Mouse (Mus musculus) brain, embryonic 14.5 days (tissue): Measurements from ENCODE around the gene Bhlhe41. TPM values are rescaled to one million over a fixed set of nuclear protein-coding genes. Genes with fewer than 3 reads are reported as not detected.

Experiments used
- DNase-seq: peaks from one replicate; pipeline ENCODE4 v3.0.0-alpha.2; 2011; ENCODE audit warnings: low read depth
- CTCF ChIP-seq: fragments of 200-500 bp; IDR thresholded peaks from 2 replicates; pipeline ENCODE4 v1.5.1; 2012; ENCODE audit warnings: inconsistent platforms, mild to moderate bottlenecking, moderate library complexity, borderline replicate concordance; ENCODE audit not compliant: insufficient read depth, insufficient read length; ENCODE audit errors: extremely low read depth
- POLR2A ChIP-seq: fragments of 200-500 bp; IDR thresholded peaks from 2 replicates; pipeline ENCODE4 v1.6.1; 2012; ENCODE audit warnings: mild to moderate bottlenecking, inconsistent platforms, borderline replicate concordance; ENCODE audit not compliant: poor library complexity, insufficient read depth, insufficient read length, severe bottlenecking; ENCODE audit errors: extremely low read depth
- polyA plus RNA-seq: library from polyadenylated mRNA; depleted of rRNA; stranded (reverse); fragments of >200 nt; gene quantifications from 2 replicates; pipeline ENCODE4 v1.2.3, GENCODE M21; 2012; rRNA removed

The Bhlhe41 gene
- polyA plus RNA-seq, 1 experiment, result 3.1 TPM

- DNase-seq, result no peak
- TF ChIP-seq CTCF (no peak), POLR2A (no peak)
Measured at GRCm38 (mm10) chr6:145826305-145826704, 39.1 kb downstream of the Bhlhe41 start.

GRCm38 (mm10) chr6:145823588-145824234 lies 41.6 kb downstream of the Bhlhe41 start:
- peak; percentile 77 for DNase-seq
- TF ChIP-seq CTCF, result peak; percentile 67; the same call in 1 of the 2 replicates
- TF ChIP-seq POLR2A, result no peak

- no peak for TF ChIP-seq POLR2A
- TF ChIP-seq CTCF, result no peak
- DNase-seq, result peak; percentile 37
Measured at GRCm38 (mm10) chr6:145823103-145823502, 42.3 kb downstream of the Bhlhe41 start.

GRCm38 (mm10) chr6:145822218-145822617 lies 43.1 kb downstream of the Bhlhe41 start:
- DNase-seq, result no peak
- no peak for TF ChIP-seq POLR2A
- no peak for TF ChIP-seq CTCF

- DNase-seq, result no peak
- no peak for TF ChIP-seq POLR2A
- TF ChIP-seq CTCF, result no peak
Measured at GRCm38 (mm10) chr6:145819151-145819550, 46.2 kb downstream of the Bhlhe41 start.

- TF ChIP-seq POLR2A, result no peak
- TF ChIP-seq CTCF, result peak; percentile 31; the same call in 1 of the 2 replicates
- peak; percentile 43 for DNase-seq
Measured at GRCm38 (mm10) chr6:145815200-145815599, 50.2 kb downstream of the Bhlhe41 start.

- no peak for DNase-seq
- TF ChIP-seq POLR2A, result no peak
- no peak for TF ChIP-seq CTCF
Measured at GRCm38 (mm10) chr6:145811174-145811573, 54.2 kb downstream of the Bhlhe41 start.

- no peak for TF ChIP-seq CTCF
- no peak for TF ChIP-seq POLR2A
- DNase-seq, result no peak
Measured at GRCm38 (mm10) chr6:145810015-145810414, 55.3 kb downstream of the Bhlhe41 start.

- TF ChIP-seq POLR2A, result no peak
- TF ChIP-seq CTCF, result no peak
- DNase-seq, result no peak
Measured at GRCm38 (mm10) chr6:145809566-145809965, 55.8 kb downstream of the Bhlhe41 start.

Other genes starting within 250 kb of the Bhlhe41 start
- gene Tuba3b, start 249.8 kb downstream of the Bhlhe41 start, polyA plus RNA-seq, result not detected in 2 replicates
- 9.3 and 15.7 TPM in 2 replicates for gene Rassf8, start 118.8 kb downstream of the Bhlhe41 start, polyA plus RNA-seq
- gene Sspn, start 66.1 kb upstream of the Bhlhe41 start, polyA plus RNA-seq, result 0.98 and 2.2 TPM in 2 replicates